Mouse (Mus musculus) midbrain, embryonic 14.5 days (tissue): ENCODE results near the gene Ffar4. TPM values are rescaled to one million over a fixed set of nuclear protein-coding genes. Genes with fewer than 3 reads are reported as not detected.

Source experiments
- ATAC-seq: fragments of 200-750 bp; cut with Nextera tagmentation; 2 replicates; pipeline ENCODE4 v1.8.0; 2017; ENCODE audit warnings: moderate number of reproducible peaks, moderate library complexity; ENCODE audit not compliant: low FRiP score, low TSS enrichment
- DNase-seq: peaks from one replicate; pipeline ENCODE4 v3.0.0-alpha.2; 2015
- H3K27ac ChIP-seq: fragments of 300-500 bp; sonication (generic); replicated peaks from 2 replicates; pipeline ENCODE4 v1.5.1; 2014; ENCODE audit warnings: mild to moderate bottlenecking, low read depth, low read length, moderate library complexity
- H3K27me3 ChIP-seq: fragments of 300-500 bp; sonication (generic); 2 replicates; pipeline ENCODE4 v1.6.1; 2014; ENCODE audit warnings: low read length, control low read depth, mixed read lengths; ENCODE audit not compliant: control insufficient read depth, insufficient read depth
- H3K36me3 ChIP-seq: fragments of 300-500 bp; sonication (generic); 2 replicates; pipeline ENCODE4 v1.6.1; 2014; ENCODE audit warnings: low read length, control low read depth; ENCODE audit not compliant: control insufficient read depth, insufficient read depth
- H3K4me1 ChIP-seq: fragments of 300-500 bp; sonication (generic); 2 replicates; pipeline ENCODE4 v1.6.1; 2014; ENCODE audit warnings: mild to moderate bottlenecking, antibody characterized with exemption, low read length, control low read depth; ENCODE audit not compliant: control insufficient read depth, insufficient read depth
- H3K4me2 ChIP-seq: fragments of 300-500 bp; sonication (generic); 2 replicates; pipeline ENCODE4 v1.6.1; 2014; ENCODE audit warnings: mild to moderate bottlenecking, low read length, moderate library complexity
- H3K4me3 ChIP-seq: fragments of 300-500 bp; sonication (generic); replicated peaks from 2 replicates; pipeline ENCODE4 v1.5.1; 2014; ENCODE audit warnings: low read depth, low read length
- H3K9ac ChIP-seq: fragments of 300-500 bp; sonication (generic); replicated peaks from 2 replicates; pipeline ENCODE4 v1.6.1; 2014; ENCODE audit warnings: mild to moderate bottlenecking, low read length, moderate library complexity
- H3K9me3 ChIP-seq: fragments of 300-500 bp; sonication (generic); 2 replicates; pipeline ENCODE4 v1.6.1; 2016; ENCODE audit warnings: low read length, control low read depth, mixed read lengths; ENCODE audit not compliant: control insufficient read depth
- WGBS: fragments of 180-500 bp; shearing (Covaris S2); extraction: QIAGEN DNeasy Blood & Tissue Kit; methylation state at CpG from one replicate; pipeline ENCODE4 v1.1.7; 2014; 5-methylcytosine and 5-hydroxymethylcytosine counted together
- polyA plus RNA-seq: library from polyadenylated mRNA; unstranded; fragments of >200 nt; fragmentation: Nextera tagmentation; extraction: Ambion mirVana; gene quantifications from 2 replicates; pipeline ENCODE4 v1.2.1, GENCODE M21; 2014

The Ffar4 gene
- polyA plus RNA-seq, 1 experiment from 2014 or later: 0.14 TPM

- WGBS: 60% methylated on average over 11 of the region's 11 CpGs
- H3K9ac ChIP-seq: no peak overlapping the region
- H3K9me3 ChIP-seq: no peaks in the 10 kb centered on the region
- H3K27ac ChIP-seq: no peak overlapping the region
- peak; percentile 46 for DNase-seq
- no peaks in the 10 kb centered on the region for H3K36me3 ChIP-seq
- ATAC-seq: no peak; the same call in 1 of the 2 replicates
- H3K4me1 ChIP-seq: no peaks in the 10 kb centered on the region
- H3K4me3 ChIP-seq: no peak overlapping the region
- no peak overlapping the region for H3K4me2 ChIP-seq
- no peaks in the 10 kb centered on the region for H3K27me3 ChIP-seq
Observed at GRCm38 (mm10) chr19:38086948-38087551, 9.8 kb upstream of the Ffar4 start.

GRCm38 (mm10) chr19:38089358-38089757 lies 7.5 kb upstream of the Ffar4 start:
- DNase-seq (no peak), ATAC-seq (no peak)
- Histone ChIP-seq H3K4me3 (no peak overlapping the region), H3K27me3 (no peaks in the 10 kb centered on the region), H3K27ac (no peak overlapping the region), H3K4me2 (no peak overlapping the region), H3K9me3 (no peaks in the 10 kb centered on the region), H3K4me1 (no peaks in the 10 kb centered on the region), H3K9ac (no peak overlapping the region), H3K36me3 (no peaks in the 10 kb centered on the region)
- WGBS: 83% methylated on average over 8 of the region's 8 CpGs

GRCm38 (mm10) chr19:38091512-38091985 lies 5.3 kb upstream of the Ffar4 start:
- ATAC-seq (no peak), DNase-seq (no peak)
- no peaks in the 10 kb centered on the region for H3K36me3 ChIP-seq
- no peaks in the 10 kb centered on the region for H3K9me3 ChIP-seq
- H3K4me2 ChIP-seq: no peak overlapping the region
- no peak overlapping the region for H3K27ac ChIP-seq
- H3K27me3 ChIP-seq: peaks cover 10% of the 10 kb centered on the region
- H3K4me3 ChIP-seq: no peak overlapping the region
- 52% methylated on average over 4 of the region's 4 CpGs for WGBS
- no peak overlapping the region for H3K9ac ChIP-seq
- H3K4me1 ChIP-seq: no peaks in the 10 kb centered on the region

GRCm38 (mm10) chr19:38096231-38096630 lies 640 bp upstream of the Ffar4 start:
- no peaks in the 10 kb centered on the region for H3K36me3 ChIP-seq
- peaks cover 30% of the 10 kb centered on the region for H3K27me3 ChIP-seq
- no peak overlapping the region for H3K27ac ChIP-seq
- DNase-seq (no peak), ATAC-seq (no peak)
- H3K4me2 ChIP-seq: no peak overlapping the region
- H3K4me3 ChIP-seq: no peak overlapping the region
- no peaks in the 10 kb centered on the region for H3K4me1 ChIP-seq
- no peaks in the 10 kb centered on the region for H3K9me3 ChIP-seq
- WGBS: 16% methylated on average over 4 of the region's 4 CpGs
- no peak overlapping the region for H3K9ac ChIP-seq

- DNase-seq: no peak
- no peaks in the 10 kb centered on the region for H3K4me1 ChIP-seq
- WGBS: 95% methylated on average over 4 of the region's 4 CpGs
- H3K27me3 ChIP-seq: no peaks in the 10 kb centered on the region
- H3K4me3 ChIP-seq: no peak overlapping the region
- no peak overlapping the region for H3K9ac ChIP-seq
- no peak for ATAC-seq
- H3K9me3 ChIP-seq: no peaks in the 10 kb centered on the region
- H3K27ac ChIP-seq: no peak overlapping the region
- no peak overlapping the region for H3K4me2 ChIP-seq
- H3K36me3 ChIP-seq: no peaks in the 10 kb centered on the region
Observed at GRCm38 (mm10) chr19:38107871-38108270, 11.0 kb downstream of the Ffar4 start.

- Histone ChIP-seq H3K9ac (no peak overlapping the region), H3K4me1 (no peaks in the 10 kb centered on the region), H3K9me3 (no peaks in the 10 kb centered on the region), H3K27ac (no peak overlapping the region), H3K27me3 (no peaks in the 10 kb centered on the region), H3K4me3 (no peak overlapping the region), H3K36me3 (no peaks in the 10 kb centered on the region), H3K4me2 (no peak overlapping the region)
- ATAC-seq (no peak), DNase-seq (no peak)
- 93% methylated on average over 15 of the region's 15 CpGs for WGBS
Observed at GRCm38 (mm10) chr19:38109506-38110242, 12.8 kb downstream of the Ffar4 start.

GRCm38 (mm10) chr19:38111056-38111455 lies 14.2 kb downstream of the Ffar4 start:
- no peak overlapping the region for H3K27ac ChIP-seq
- H3K36me3 ChIP-seq: no peaks in the 10 kb centered on the region
- 81% methylated on average over 8 of the region's 8 CpGs for WGBS
- no peaks in the 10 kb centered on the region for H3K27me3 ChIP-seq
- no peak overlapping the region for H3K4me2 ChIP-seq
- H3K4me3 ChIP-seq: no peak overlapping the region
- no peaks in the 10 kb centered on the region for H3K4me1 ChIP-seq
- H3K9ac ChIP-seq: no peak overlapping the region
- ATAC-seq: no peak
- DNase-seq: no peak
- H3K9me3 ChIP-seq: no peaks in the 10 kb centered on the region

- Histone ChIP-seq H3K4me3 (no peak overlapping the region), H3K4me1 (no peaks in the 10 kb centered on the region), H3K9ac (no peak overlapping the region), H3K27me3 (no peaks in the 10 kb centered on the region), H3K36me3 (no peaks in the 10 kb centered on the region), H3K27ac (no peak overlapping the region), H3K9me3 (no peaks in the 10 kb centered on the region), H3K4me2 (no peak overlapping the region)
- no peak for DNase-seq
- 51% methylated on average over 4 of the region's 4 CpGs for WGBS
- no peak for ATAC-seq
Observed at GRCm38 (mm10) chr19:38112575-38112974, 15.7 kb downstream of the Ffar4 start.
